In genomic region chr19:32056252-32056651, GRCm38 (mm10) we compare ENCODE assay signal across 27 mouse cellular contexts. TPM values are rescaled to one million over a fixed set of nuclear protein-coding genes. Genes with fewer than 3 reads are reported as not detected.
DNase-seq lines count a peak whose midpoint lies in the region; ATAC-seq and TF ChIP-seq lines count a peak whose summit lies in the region.
"Had no signal": no experiment of that assay in that cellular context is flagged by ENCODE, and none has a peak within 500 bp of the region (broad histone marks: within the 10 kb centered on the region; RNA-seq: fewer than 3 reads in every experiment).

No protein-coding gene starts in this region.

- no peak for TF ChIP-seq RAD21 in MEL (IDR thresholded peaks at IDR 0.05; ENCODE audit: low read depth, low read length)

- peak; percentile 80 to 81 for TF ChIP-seq EP300 in MEL (IDR thresholded peaks at IDR 0.05; ENCODE audit: low read depth in 1 of 2, low read length in 2 of 2)

- DNase-seq in heart, adult 11 months = peak; percentile 65
- DNase-seq in heart, adult 8-10 months (ENCODE audit: low spot score) = no peak
- peak; percentile 71 for DNase-seq in MEL (ENCODE audit: low read depth, low spot score)
- DNase-seq in cerebellum, adult 11 months = no peak
- DNase-seq in cerebellum, postnatal 36 days = no peak
- DNase-seq: adrenal gland, postnatal 10 days; adrenal gland, postnatal 36 days; cerebellum, adult 11-12 months; cerebellum, adult 8-10 months; cerebellum, postnatal 10 days; gastrocnemius, postnatal 25 days; heart, postnatal 14 days; heart, postnatal 4 days; kidney, adult 18-20 months; kidney, adult 9 months had no signal

- H3K27ac ChIP-seq in MEL (ENCODE audit: control insufficient read depth, low read depth, low read length) = no peak overlapping the region
- H3K27ac ChIP-seq: forebrain, embryonic 10.5 days; forebrain, embryonic 13.5 days; heart, embryonic 15.5 days; hindbrain, embryonic 14.5 days; hindbrain, postnatal 0 days had no signal

- H3K9me3 ChIP-seq in MEL (replicated peaks; ENCODE audit: insufficient read depth, low read length) = no peaks in the 10 kb centered on the region
- H3K9me3 ChIP-seq: forebrain, embryonic 10.5 days; forebrain, embryonic 13.5 days; heart, embryonic 12.5 days; heart, embryonic 15.5 days had no signal

- peak; percentile 52; the same call in 1 of the 2 replicates for ATAC-seq in common myeloid progenitor, adult 5-6 weeks (replicated peaks; ENCODE audit: low read depth, poor library complexity, severe bottlenecking)
- ATAC-seq: CD4-positive, CD25-positive, alpha-beta regulatory T cell, adult 4 months; forebrain, embryonic 13.5 days; forebrain, embryonic 16.5 days; hindbrain, postnatal 0 days; inflammation-experienced regulatory T-cells, adult 6 months; intestine, embryonic 16.5 days; Patski had no signal

- no peaks in the 10 kb centered on the region for H3K4me1 ChIP-seq in MEL (ENCODE audit: control insufficient read depth in 1 of 2, insufficient read depth in 2 of 2, low read length in 2 of 2)
- H3K4me1 ChIP-seq: forebrain, embryonic 13.5 days; heart, embryonic 12.5 days; heart, embryonic 15.5 days had no signal

- TF ChIP-seq POLR2A in MEL (IDR thresholded peaks at IDR 0.05; ENCODE audit: control insufficient read depth in 1 of 2, insufficient read depth in 1 of 2, low read depth in 1 of 2, low read length in 2 of 2, poor library complexity in 1 of 2) = no peak

- TF ChIP-seq CTCF in MEL (IDR thresholded peaks at IDR 0.05 in 2 of 3, conservative IDR thresholded peaks at IDR 0.05 in 1 of 3; ENCODE audit: control insufficient read depth in 1 of 3, insufficient read depth in 1 of 3, low read depth in 2 of 3, low read length in 3 of 3, poor library complexity in 1 of 3, severe bottlenecking in 1 of 3) = no peak

- H3K36me3 ChIP-seq in MEL (ENCODE audit: control insufficient read depth in 1 of 2, insufficient read depth in 2 of 2, low read length in 2 of 2) = no peaks in the 10 kb centered on the region; a peak in 1 of 4 replicates
- H3K36me3 ChIP-seq: forebrain, embryonic 10.5 days; heart, embryonic 15.5 days had no signal

- H3K9ac ChIP-seq in MEL (ENCODE audit: control insufficient read depth, low read depth, low read length, poor library complexity, severe bottlenecking) = no peak overlapping the region
- H3K9ac ChIP-seq: forebrain, embryonic 13.5 days; heart, embryonic 12.5 days; heart, embryonic 15.5 days; hindbrain, embryonic 14.5 days had no signal

- no peak overlapping the region for H3K4me3 ChIP-seq in MEL (ENCODE audit: control insufficient read depth in 1 of 2, insufficient read depth in 1 of 2, low read depth in 2 of 2, low read length in 2 of 2)
- H3K4me3 ChIP-seq: forebrain, embryonic 10.5 days; forebrain, embryonic 13.5 days; heart, embryonic 12.5 days; heart, embryonic 15.5 days had no signal

- no peaks in the 10 kb centered on the region; a peak in 1 of 4 replicates for H3K27me3 ChIP-seq in MEL (ENCODE audit: control insufficient read depth in 1 of 2, insufficient read depth in 2 of 2, low read length in 2 of 2)
- H3K27me3 ChIP-seq: forebrain, embryonic 13.5 days; heart, embryonic 12.5 days; heart, embryonic 15.5 days; Patski had no signal

- no peaks in the 10 kb centered on the region for H3K79me2 ChIP-seq in MEL (ENCODE audit: control insufficient read depth, insufficient read depth, low read length, poor library complexity)

TF ChIP-seq in MEL, 35 proteins besides CTCF, POLR2A, EP300 and RAD21:
- TF ChIP-seq JUND (IDR thresholded peaks at IDR 0.05; ENCODE audit: low read depth, low read length) = no peak
- 0 out of 2 replicates have a peak, but pooled peaks have one; percentile 41 for TF ChIP-seq USF1 (IDR thresholded peaks at IDR 0.05; ENCODE audit: low read depth, low read length)
- peak; percentile 57 for TF ChIP-seq ETS1 (IDR thresholded peaks at IDR 0.05; ENCODE audit: low read depth, low read length)
- peak; percentile 70 for TF ChIP-seq GATA1 (IDR thresholded peaks at IDR 0.05; ENCODE audit: low read depth, low read length)
- no peak for TF ChIP-seq UBTF (IDR thresholded peaks at IDR 0.05; ENCODE audit: borderline replicate concordance, insufficient read depth, low read depth, low read length)
- TF ChIP-seq SIN3A (IDR thresholded peaks at IDR 0.05; ENCODE audit: low read length) = no peak; the same call in 1 of the 2 replicates
- peak; percentile 51; the same call in 1 of the 2 replicates for TF ChIP-seq MAX (IDR thresholded peaks at IDR 0.05; ENCODE audit: low read length)
- TF ChIP-seq USF2 (IDR thresholded peaks at IDR 0.05; ENCODE audit: borderline replicate concordance in 1 of 2, insufficient read depth in 1 of 2, low read depth in 1 of 2, low read length in 2 of 2) = no peak
- TF ChIP-seq HCFC1 (IDR thresholded peaks at IDR 0.05; ENCODE audit: low read depth, low read length) = no peak
- TF ChIP-seq MYC (IDR thresholded peaks at IDR 0.05; ENCODE audit: low read depth, low read length) = peak; percentile 27; the same call in 1 of the 2 replicates
- TF ChIP-seq BHLHE40 (IDR thresholded peaks at IDR 0.05; ENCODE audit: borderline replicate concordance, low read depth, low read length) = peak; percentile 70
- TF ChIP-seq RCOR1 (IDR thresholded peaks at IDR 0.05; ENCODE audit: low read depth, low read length) = peak; percentile 99
- no peak for TF ChIP-seq MYB (IDR thresholded peaks at IDR 0.05; ENCODE audit: low read depth, low read length)
- TF ChIP-seq TAL1 (IDR thresholded peaks at IDR 0.05; ENCODE audit: low read length) = peak; percentile 51
- TF ChIP-seq NELFE (IDR thresholded peaks at IDR 0.05; ENCODE audit: low read depth, low read length) = no peak
- no peak for TF ChIP-seq TBP (IDR thresholded peaks at IDR 0.05; ENCODE audit: low read depth, low read length)
- TF ChIP-seq ZMIZ1 (IDR thresholded peaks at IDR 0.05; ENCODE audit: low read depth, low read length) = no peak
- peak; percentile 60; the same call in 1 of the 2 replicates for TF ChIP-seq MXI1 (IDR thresholded peaks at IDR 0.05; ENCODE audit: low read depth, low read length)
- peak; percentile 85 for TF ChIP-seq TCF12 (IDR thresholded peaks at IDR 0.05; ENCODE audit: low read depth, low read length)
TF ChIP-seq in MEL: peak in this region for 10.

RNA-seq across cellular contexts. Expression of gene Asah2, which starts 51.8 kb away (rescaled TPM):
- 10 to 100 TPM; 13.5 to 16.6 (median 15.5) TPM for total RNA-seq in heart, adult 8-10 months (2022)
- total RNA-seq in MEL (2012; rRNA removed) = 0.58 and 0.62 TPM in 2 replicates
- polyA plus RNA-seq in MEL (2012; ENCODE audit: insufficient read depth in 1 of 2, insufficient read length in 2 of 2, low read depth in 1 of 2, low replicate concordance in 2 of 2, missing spikeins in 1 of 2) = 1 to 10 TPM in 1 of 2 experiments, not detected in 1; 1.3 TPM
- total RNA-seq in common myeloid progenitor, adult 5-6 weeks (2017) = 9.7 and 10.8 TPM in 2 replicates

Comparison
In these comparisons a context has a peak if more than half of its experiments do, and no peak if none do; other contexts are left out.
1. DNase-seq: peak in heart, adult 11 months (single experiment) and MEL (single experiment); none in heart, adult 8-10 months (single experiment), cerebellum, adult 11 months (single experiment) and cerebellum, postnatal 36 days (0 of 2).